Mouse (Mus musculus) Patski (cell line): ENCODE results near the gene Gimap7. TPM values are rescaled to one million over a fixed set of nuclear protein-coding genes. Genes with fewer than 3 reads are reported as not detected.

Experiments used
- ATAC-seq: fragments of 100-300 bp; one replicate; pipeline ENCODE4 v1.8.0; 2021
- CTCF ChIA-PET: fragments of 350-600 bp; sonication (Branson Sonifier 250); formaldehyde crosslinking; loops from one replicate; lab custom pipeline; 2022; ENCODE audit warnings: inconsistent platforms; lab: Charles Lee
- POLR2A ChIA-PET: fragments of 350-600 bp; sonication (Branson Sonifier 250); formaldehyde crosslinking; loops from one replicate; lab custom pipeline; 2022; ENCODE audit warnings: antibody characterized with exemption, inconsistent platforms; lab: Charles Lee
- DNase-seq: peaks from one replicate; pipeline ENCODE4 v3.0.0-alpha.2; 2011; ENCODE audit warnings: low read depth, low spot score
- H3K27me3 ChIP-seq: fragments of 371-371 bp; one replicate; pipeline ENCODE4 v1.5.1; 2021
- CTCF ChIP-seq: fragments of 100-300 bp; IDR thresholded peaks from one replicate; pipeline ENCODE4 v1.5.1; 2021
- in situ Hi-C: fragments of 300-500 bp; cut with MboI; formaldehyde crosslinking; loops from 3 replicates; pipeline ENCODE4 v1.11.1; 2018; ENCODE audit warnings: low pct_unique_long_range_greater_than_20kb, mixed read lengths
- polyA plus RNA-seq: library from polyadenylated mRNA; unstranded; gene quantifications from one replicate; pipeline ENCODE4 v1.2.3, GENCODE M21; 2021

Gene Gimap7
- polyA plus RNA-seq, 1 experiment from 2014 or later = not detected

GRCm38 (mm10) chr6:48764496-48764895 is 46.1 kb downstream of the Gimap7 start:
- no peak for TF ChIP-seq CTCF
- ATAC-seq (no peak), DNase-seq (no peak)
- in situ Hi-C loops = loop anchor here (10.0 to 25.0 kb wide), 2 partner anchors 190 to 577 kb away; partner anchors contain the start of gene Rarres2
- ChIA-PET CTCF (no interaction called here), POLR2A (no interaction called here)
- H3K27me3 ChIP-seq = peaks cover 15% of the 10 kb centered on the region

- no peak for TF ChIP-seq CTCF
- DNase-seq = no peak
- in situ Hi-C loops = loop anchor here (10.0 to 25.0 kb wide), 2 partner anchors 194 to 581 kb away; partner anchors contain the start of gene Rarres2
- no peak for ATAC-seq
- CTCF ChIA-PET = no interaction called here
- H3K27me3 ChIP-seq = no peaks in the 10 kb centered on the region
- POLR2A ChIA-PET = no interaction called here
Observed at GRCm38 (mm10) chr6:48768178-48768869, 49.9 kb downstream of the Gimap7 start.

- no peaks in the 10 kb centered on the region for H3K27me3 ChIP-seq
- in situ Hi-C loops = loop anchor here (10.0 to 25.0 kb wide), 2 partner anchors 194 to 582 kb away; partner anchors contain the start of gene Rarres2
- no peak for ATAC-seq
- no peak for TF ChIP-seq CTCF
- ChIA-PET POLR2A (no interaction called here), CTCF (interaction anchor here (1.2 kb wide), 1 partner anchor 123 kb away, joined by 4 read pairs; no protein-coding TSS in a partner anchor)
- DNase-seq = no peak
Observed at GRCm38 (mm10) chr6:48768933-48769332, 50.5 kb downstream of the Gimap7 start.

GRCm38 (mm10) chr6:48770696-48771095 is 52.3 kb downstream of the Gimap7 start, which contains the start of gene Gimap3:
Gene Gimap3 (minus strand): TSS chr6:48770851.
- CTCF ChIA-PET = interaction anchor here (1.0 to 4.8 kb wide), 7 partner anchors 10 to 190 kb away, joined by 3 to 66 read pairs (median 7); partner anchors contain the start of gene Gimap8
- no peaks in the 10 kb centered on the region for H3K27me3 ChIP-seq
- no peak for DNase-seq
- no peak for TF ChIP-seq CTCF
- in situ Hi-C loops = loop anchor here (5.0 to 25.0 kb wide), 2 partner anchors 123 to 583 kb away; partner anchors contain the start of gene Gimap8
- POLR2A ChIA-PET = no interaction called here
- no peak for ATAC-seq

GRCm38 (mm10) chr6:48772030-48772429 is 53.6 kb downstream of the Gimap7 start:
- TF ChIP-seq CTCF = peak; percentile 92
- in situ Hi-C loops = loop anchor here (5.0 to 25.0 kb wide), 2 partner anchors 125 to 585 kb away; partner anchors contain the start of gene Gimap8
- ATAC-seq = peak; percentile 57
- DNase-seq = no peak
- CTCF ChIA-PET = interaction anchor here (0.7 to 4.8 kb wide), 18 partner anchors 10 to 192 kb away, joined by 3 to 66 read pairs (median 4); partner anchors contain the start of genes Gimap8, Tmem176b and Zfp775
- POLR2A ChIA-PET = interaction anchor here (0.5 to 0.9 kb wide), 2 partner anchors 113 to 128 kb away, joined by 3 read pairs; no protein-coding TSS in a partner anchor
- H3K27me3 ChIP-seq = no peaks in the 10 kb centered on the region

Other genes starting within 250 kb of the Gimap7 start
- 97.0 TPM for gene Atp6v0e2, start 181.0 kb upstream of the Gimap7 start, polyA plus RNA-seq
- 21.5 TPM for gene Lrrc61, start 163.8 kb upstream of the Gimap7 start, polyA plus RNA-seq
- gene Rarres2, start 145.8 kb upstream of the Gimap7 start, polyA plus RNA-seq = 0.22 TPM
- not detected for gene Gm45021, start 129.0 kb upstream of the Gimap7 start, polyA plus RNA-seq
- gene Repin1, start 124.7 kb upstream of the Gimap7 start, polyA plus RNA-seq = 44.2 TPM
- 0.62 TPM for gene Gm44965, start 124.7 kb upstream of the Gimap7 start, polyA plus RNA-seq
- 8.7 TPM for gene Zfp775, start 116.6 kb upstream of the Gimap7 start, polyA plus RNA-seq
- gene AI854703, start 91.9 kb upstream of the Gimap7 start, polyA plus RNA-seq = 25.6 TPM
- 7.3 TPM for gene Gimap8, start 71.4 kb upstream of the Gimap7 start, polyA plus RNA-seq
- gene Gimap9, start 42.5 kb upstream of the Gimap7 start, polyA plus RNA-seq = 20.6 TPM
- 0.73 TPM for gene Gimap4, start 34.1 kb upstream of the Gimap7 start, polyA plus RNA-seq
- gene Gimap6, start 10.4 kb upstream of the Gimap7 start, polyA plus RNA-seq = not detected
- gene Gm28053, start within 50 bp of the Gimap7 start, polyA plus RNA-seq = not detected
- gene Gimap1, start 20.4 kb downstream of the Gimap7 start, polyA plus RNA-seq = 0.04 TPM
- gene Gimap5, start 27.6 kb downstream of the Gimap7 start, polyA plus RNA-seq = not detected
- gene Gimap3, start 52.2 kb downstream of the Gimap7 start, polyA plus RNA-seq = not detected
- 1,783 TPM for gene Tmem176a, start 122.3 kb downstream of the Gimap7 start, polyA plus RNA-seq
- 2,760 TPM for gene Tmem176b, start 122.9 kb downstream of the Gimap7 start, polyA plus RNA-seq
- gene Aoc1, start 154.3 kb downstream of the Gimap7 start, polyA plus RNA-seq = 22.4 TPM
- not detected for gene 1600015I10Rik, start 211.3 kb downstream of the Gimap7 start, polyA plus RNA-seq